ENCODE assay signal across 8 mouse cellular contexts in the genomic region with DNA sequence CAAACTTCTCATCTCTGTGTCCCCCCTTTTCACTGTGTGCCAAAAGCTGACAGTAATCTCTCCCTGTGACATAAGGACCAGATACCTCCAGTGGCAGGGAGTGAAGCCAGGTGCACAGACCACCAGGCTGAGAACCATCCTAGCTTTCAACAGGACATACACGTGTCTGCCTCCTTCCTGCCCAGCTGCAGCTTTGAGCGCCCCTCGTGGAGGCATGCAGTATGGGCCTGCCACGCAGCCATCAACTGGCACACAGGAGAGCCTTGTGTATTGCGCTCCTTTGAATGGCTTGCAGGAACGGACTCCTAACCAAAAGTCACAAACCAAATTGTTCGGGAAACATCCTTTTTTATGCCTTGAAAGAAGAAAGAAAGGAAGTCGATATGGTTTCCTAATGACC. TPM values are rescaled to one million over a fixed set of nuclear protein-coding genes. Genes with fewer than 3 reads are reported as not detected.
A peak's percentile ranks its signal among the peaks of the same experiment; 100 is the strongest.
DNase-seq lines count a peak whose midpoint lies in the region; ATAC-seq and TF ChIP-seq lines count a peak whose summit lies in the region.

No protein-coding gene starts in this region.

- no peaks in the 10 kb centered on the region for H3K79me2 ChIP-seq in liver, adult 2 months (ENCODE audit: control insufficient read depth, insufficient read depth, low read length)

- H3K4me3 ChIP-seq in liver, adult 2 months (ENCODE audit: insufficient read depth, low read depth, low read length), result no peak overlapping the region
- H3K4me3 ChIP-seq in liver, embryonic 11.5 days (ENCODE audit: low read depth, low read length), result no peak overlapping the region
- H3K4me3 ChIP-seq in forebrain, embryonic 11.5 days (ENCODE audit: low read depth, low read length), result no peak overlapping the region

- no peak overlapping the region for H3K4me2 ChIP-seq in liver, embryonic 11.5 days
- H3K4me2 ChIP-seq in forebrain, embryonic 11.5 days (ENCODE audit: low read depth, low read length, severe bottlenecking), result 0 out of 2 replicates have a peak overlapping the region, but pooled peaks have one; percentile 5

- no peaks in the 10 kb centered on the region for H3K36me3 ChIP-seq in liver, adult 2 months (ENCODE audit: control insufficient read depth, insufficient read depth, low read length)
- no peaks in the 10 kb centered on the region for H3K36me3 ChIP-seq in liver, embryonic 11.5 days (ENCODE audit: control insufficient read depth, insufficient read depth, low read length)
- H3K36me3 ChIP-seq in forebrain, embryonic 11.5 days (ENCODE audit: control insufficient read depth, insufficient read depth, low read length), result no peaks in the 10 kb centered on the region

- 12% methylated on average over 8 of the region's 8 CpGs for WGBS in liver, adult 2 months
- 10% methylated on average over 8 of the region's 8 CpGs for WGBS in liver, embryonic 11.5 days
- 7% methylated on average over 8 of the region's 8 CpGs for WGBS in forebrain, embryonic 11.5 days

- peak; percentile 66 for TF ChIP-seq CTCF in liver, adult 2 months (IDR thresholded peaks at IDR 0.05; ENCODE audit: low read depth, low read length)
- TF ChIP-seq CTCF in brain, embryonic 14.5 days (IDR thresholded peaks at IDR 0.05; ENCODE audit: borderline replicate concordance, extremely low read depth, insufficient read depth, insufficient read length), result peak; percentile 97

- H3K9ac ChIP-seq in liver, adult 2 months (ENCODE audit: low read depth, low read length), result no peak overlapping the region
- H3K9ac ChIP-seq in liver, embryonic 11.5 days (ENCODE audit: low read depth, low read length), result no peak overlapping the region
- H3K9ac ChIP-seq in forebrain, embryonic 11.5 days (ENCODE audit: low read length), result no peak overlapping the region

- H3K27me3 ChIP-seq in liver, adult 2 months (ENCODE audit: control insufficient read depth, insufficient read depth, low read length), result peaks cover 15% of the 10 kb centered on the region
- peaks cover 43% of the 10 kb centered on the region for H3K27me3 ChIP-seq in liver, embryonic 11.5 days (replicated peaks; ENCODE audit: control insufficient read depth, insufficient read depth, low read length)
- H3K27me3 ChIP-seq in forebrain, embryonic 11.5 days (ENCODE audit: control insufficient read depth, insufficient read depth, low read length), result peaks cover 34% of the 10 kb centered on the region

- H3K4me1 ChIP-seq in liver, adult 2 months (ENCODE audit: control insufficient read depth, insufficient read depth, low read length), result no peaks in the 10 kb centered on the region
- H3K4me1 ChIP-seq in liver, embryonic 11.5 days (replicated peaks; ENCODE audit: control insufficient read depth, insufficient read depth, low read length), result no peaks in the 10 kb centered on the region
- peaks cover 5% of the 10 kb centered on the region for H3K4me1 ChIP-seq in forebrain, embryonic 11.5 days (replicated peaks; ENCODE audit: control insufficient read depth, insufficient read depth, low read length)

- TF ChIP-seq POLR2A in liver, adult 2 months (IDR thresholded peaks at IDR 0.05; ENCODE audit: extremely low read depth, insufficient read depth, low read length), result no peak
- no peak for TF ChIP-seq POLR2A in brain, embryonic 14.5 days (IDR thresholded peaks at IDR 0.05; ENCODE audit: borderline replicate concordance, extremely low read depth, insufficient read depth, insufficient read length, poor library complexity, severe bottlenecking)

- H3K27ac ChIP-seq in liver, adult 2 months (replicated peaks; ENCODE audit: insufficient read depth, low read depth, low read length), result no peak overlapping the region
- H3K27ac ChIP-seq in liver, embryonic 11.5 days (ENCODE audit: low read depth, low read length), result no peak overlapping the region
- no peak overlapping the region for H3K27ac ChIP-seq in forebrain, embryonic 11.5 days (ENCODE audit: low read depth, low read length)

- DNase-seq in liver, adult 2 months (ENCODE audit: extremely low read depth, low read depth, low spot score), result no peak
- no peak for DNase-seq in liver, embryonic 11.5 days (ENCODE audit: low spot score)
- peak; percentile 92 for DNase-seq in brain, embryonic 14.5 days (ENCODE audit: low read depth)
- peak; percentile 83 for DNase-seq in forebrain, embryonic 11.5 days (ENCODE audit: low spot score)
- DNase-seq in kidney, postnatal 36 days, result peak; percentile 7 to 66
- DNase-seq in lung, postnatal 14 days, result peak; percentile 62
- peak; percentile 89 to 90 for DNase-seq in right cerebral cortex, postnatal 10 days (ENCODE audit: low spot score in 2 of 2)
- DNase-seq in spleen, adult 12 weeks (ENCODE audit: low spot score), result no peak

- ATAC-seq in liver, embryonic 11.5 days (replicated peaks; ENCODE audit: low FRiP score), result no peak
- ATAC-seq in forebrain, embryonic 11.5 days (replicated peaks; ENCODE audit: low FRiP score), result peak; percentile 60; the same call in 1 of the 2 replicates

- H3K9me3 ChIP-seq in liver, embryonic 11.5 days (ENCODE audit: control insufficient read depth, low read length), result no peaks in the 10 kb centered on the region
- no peaks in the 10 kb centered on the region for H3K9me3 ChIP-seq in forebrain, embryonic 11.5 days (ENCODE audit: control insufficient read depth, low read length)

RNA-seq across cellular contexts. Expression of gene Sez6l, which starts 3.1 kb away (rescaled TPM):
- total RNA-seq in liver, adult 2 months (2014; rRNA removed), result under 0.01 TPM in 1 of 2 replicates, not detected in the other
- not detected in 2 replicates for polyA plus RNA-seq in liver, adult 2 months (2012; rRNA removed)
- 0.08 TPM in 2 replicates for polyA plus RNA-seq in liver, embryonic 11.5 days (2014; fragmentation: Nextera tagmentation; extraction: Ambion mirVana)
- polyA plus RNA-seq in brain, embryonic 14.5 days (2012; rRNA removed), result 87.9 and 114 TPM in 2 replicates
- polyA plus RNA-seq in forebrain, embryonic 11.5 days (2014; fragmentation: Nextera tagmentation; extraction: Ambion mirVana), result 4.8 and 5.8 TPM in 2 replicates

Comparison
In these comparisons a context has a peak if more than half of its experiments do, and no peak if none do; other contexts are left out.
1. DNase-seq: peak in brain, embryonic 14.5 days (single experiment), forebrain, embryonic 11.5 days (single experiment), kidney, postnatal 36 days (2 of 2), lung, postnatal 14 days (single experiment) and right cerebral cortex, postnatal 10 days (2 of 2); none in liver, adult 2 months (single experiment), liver, embryonic 11.5 days (single experiment) and spleen, adult 12 weeks (single experiment).
2. RNA of gene Sez6l, which starts 3.1 kb away (polyA plus RNA-seq): 87.9 to 114 TPM in brain, embryonic 14.5 days; 4.8 to 5.8 TPM in forebrain, embryonic 11.5 days, 0.08 TPM in liver, embryonic 11.5 days and not detected in liver, adult 2 months; every median in the first group is over 10 times any median in the second.